Mouse (Mus musculus): ENCODE data around the gene Tubg2.
"Not testable (repeated sequence)": the region's sequence is repeated elsewhere in the genome, so short reads cannot be mapped to it uniquely, and the experiment has no call there.

Tubg2 gene

GRCm38 (mm10) chr11:101138536-101139181 is 17.0 kb upstream of the Tubg2 start:
- CTCF ChIA-PET, result interaction anchor here (0.6 to 0.7 kb wide), 2 partner anchors 9 to 36 kb away, joined by 3 to 4 read pairs; no protein-coding TSS in a partner anchor

DNA sequence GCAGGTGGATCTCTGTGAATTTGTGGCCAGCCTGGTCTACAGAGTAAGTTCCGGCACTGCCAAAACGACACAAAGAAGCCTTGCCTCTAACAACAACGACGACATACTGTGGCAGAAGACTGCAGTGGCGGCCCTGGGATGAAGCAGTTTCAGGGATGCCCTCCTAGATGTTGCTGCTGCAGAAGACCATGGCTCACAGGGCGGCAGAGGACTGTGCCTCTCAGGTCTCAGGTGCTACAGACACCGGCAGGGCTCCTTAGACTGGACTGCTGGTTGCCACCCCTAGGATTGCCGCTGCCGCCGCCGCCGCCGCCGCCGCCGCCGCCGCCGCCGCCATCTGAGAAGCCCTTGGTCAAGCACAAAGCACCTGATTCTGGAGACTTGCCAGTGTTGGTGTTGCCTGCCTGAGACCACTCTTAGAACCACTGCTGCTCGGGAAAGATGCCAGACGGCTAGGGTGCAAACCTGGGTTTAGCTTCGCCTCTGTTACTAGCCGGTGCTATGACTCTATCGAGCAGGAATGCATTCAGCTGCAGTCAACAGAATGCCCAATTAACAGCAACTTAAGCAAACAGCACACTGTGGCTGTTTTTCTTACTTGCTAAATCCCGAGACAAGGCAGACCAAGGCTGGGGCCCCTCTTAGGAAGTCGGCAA is 15.4 kb upstream of the Tubg2 start:
- CTCF ChIA-PET, result no interaction called here

DNA sequence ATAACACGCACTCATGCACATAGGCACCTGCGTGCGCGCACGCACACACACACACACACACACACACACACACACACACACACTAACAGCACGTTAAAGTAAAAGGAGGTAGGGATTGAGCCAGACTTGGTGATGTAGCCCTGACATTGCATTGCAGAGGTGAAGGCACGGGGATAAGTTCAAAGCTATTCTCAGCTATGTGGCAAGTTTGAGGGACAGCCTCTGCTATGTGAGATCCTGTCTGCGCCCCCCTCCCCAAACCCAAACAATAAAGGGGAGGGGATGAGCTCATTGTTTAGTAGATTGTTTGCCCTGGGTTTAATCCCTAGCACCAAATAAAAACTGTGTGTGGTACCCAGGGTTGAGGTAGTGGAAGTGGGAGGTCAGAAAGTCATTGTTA is 14.6 kb upstream of the Tubg2 start:
- CTCF ChIA-PET, result no interaction called here

DNA sequence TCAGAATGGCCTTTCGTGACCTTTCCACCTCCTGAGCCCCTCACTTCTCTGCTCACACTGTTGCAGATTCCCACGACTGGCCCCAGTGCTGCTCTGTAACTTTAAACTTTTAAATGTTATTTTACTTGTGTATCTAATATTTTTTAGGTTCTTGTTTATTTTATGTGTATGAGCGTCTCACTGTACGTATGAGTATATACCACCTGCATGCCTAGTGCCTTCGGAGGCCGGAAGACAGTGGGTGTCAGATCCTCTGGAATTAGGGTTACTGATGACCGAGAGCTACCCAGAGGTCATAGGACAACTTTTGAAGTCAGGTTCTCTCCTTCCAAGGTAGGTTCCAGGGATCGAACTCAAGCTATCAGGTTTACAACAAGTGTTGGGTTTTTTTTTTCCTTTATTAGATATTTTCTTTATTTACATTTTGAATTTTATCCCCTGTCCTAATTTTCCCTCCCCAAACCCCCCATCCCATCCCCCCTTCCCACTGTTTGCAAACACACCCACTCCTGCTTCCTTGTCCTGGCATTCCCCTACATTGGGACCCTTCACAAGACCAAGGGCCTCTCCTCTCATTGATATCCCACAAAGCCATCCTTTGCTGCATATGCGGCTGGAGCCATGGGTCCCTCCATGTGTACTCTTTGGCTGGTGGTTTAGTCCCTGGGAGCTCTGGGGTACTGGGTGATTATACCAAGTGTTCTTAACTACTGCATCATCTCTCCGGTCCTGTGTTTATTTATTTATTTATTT is 13.3 kb upstream of the Tubg2 start:
- CTCF ChIA-PET, result interaction anchor here (0.6 to 0.7 kb wide), 2 partner anchors 40 to 742 kb away, joined by 3 to 4 read pairs; no protein-coding TSS in a partner anchor

DNA sequence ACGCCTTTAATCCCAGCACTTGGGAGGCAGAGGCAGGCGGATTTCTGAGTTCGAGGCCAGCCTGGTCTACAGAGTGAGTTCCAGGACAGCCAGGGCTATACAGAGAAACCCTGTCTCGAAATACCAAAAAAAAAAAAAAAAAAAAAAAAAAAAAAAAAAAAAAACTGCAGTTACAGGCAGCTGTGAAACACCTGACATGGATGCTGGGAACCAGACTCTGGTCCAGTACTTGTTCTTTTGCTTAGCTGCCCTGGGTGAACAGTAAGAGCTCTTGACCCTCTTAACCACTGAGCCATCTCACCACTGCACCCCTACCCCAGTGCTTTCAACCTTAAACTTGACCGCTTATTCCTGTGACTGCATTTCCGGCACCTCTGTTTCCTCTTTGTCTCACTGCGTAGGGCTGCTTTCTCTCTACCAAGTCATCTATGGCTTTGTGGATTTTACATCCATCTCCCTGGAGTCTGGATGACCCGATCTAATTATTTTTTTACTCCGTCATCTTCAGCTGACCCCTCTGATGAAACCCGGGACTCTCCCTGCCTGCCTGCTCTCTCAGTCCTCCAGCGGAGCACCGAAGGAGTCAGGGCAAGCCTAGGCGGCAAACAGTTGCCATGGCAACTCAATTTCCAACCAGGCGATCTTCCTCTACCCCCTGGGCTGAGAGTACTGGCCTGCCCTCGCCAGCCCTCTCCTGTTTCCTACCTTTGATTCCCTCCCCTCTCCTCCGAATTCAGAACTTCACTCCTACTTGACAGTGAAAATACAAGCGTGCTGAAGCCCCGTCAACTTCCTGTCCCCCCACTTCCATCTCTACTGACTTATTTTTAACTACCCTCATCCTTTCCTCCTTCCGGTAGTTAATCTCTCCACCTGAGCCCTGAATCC is 12.1 kb upstream of the Tubg2 start:
- CTCF ChIA-PET, result interaction anchor here (0.6 to 0.7 kb wide), 3 partner anchors 68 to 1102 kb away, joined by 3 to 10 read pairs (median 8); no protein-coding TSS in a partner anchor

DNA sequence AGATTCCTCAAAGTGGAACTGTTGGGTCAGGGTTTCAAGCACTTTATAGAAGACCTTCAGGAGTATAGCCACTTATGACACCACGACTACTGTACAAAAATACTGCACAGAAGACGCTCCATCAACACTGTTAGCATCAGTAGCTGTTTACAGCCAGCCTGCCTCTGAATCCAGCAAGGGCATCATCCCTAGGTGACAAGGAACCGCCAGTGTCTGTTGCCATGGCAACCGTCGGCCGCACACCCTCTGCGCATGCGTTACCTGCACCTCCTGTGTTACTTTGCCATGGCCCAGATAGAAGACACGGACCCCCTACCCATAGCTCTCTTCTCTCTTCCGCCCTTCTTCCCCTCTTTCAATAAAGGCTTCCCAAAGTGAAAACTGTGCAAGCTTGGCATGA is 9.3 kb upstream of the Tubg2 start:
- CTCF ChIA-PET, result no interaction called here

DNA sequence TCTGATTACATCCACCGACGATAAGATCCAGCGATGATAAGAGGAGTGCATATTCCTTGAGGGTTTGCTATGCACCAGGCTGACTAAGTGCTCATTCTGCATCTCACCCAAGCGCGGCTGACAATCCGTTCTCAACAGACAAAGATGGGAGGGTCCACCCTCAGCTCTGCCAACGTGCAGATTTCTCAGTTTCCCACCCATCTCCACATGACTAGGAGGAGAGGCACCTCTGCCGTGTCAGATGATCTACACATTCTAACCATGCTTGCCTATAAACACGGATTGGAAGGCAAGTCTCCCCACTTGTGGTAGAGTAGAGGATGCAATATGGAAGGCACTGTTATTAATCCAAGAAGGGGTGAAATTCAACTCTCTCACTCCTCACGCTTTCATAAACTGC is 7.0 kb upstream of the Tubg2 start:
- CTCF ChIA-PET, result no interaction called here

DNA sequence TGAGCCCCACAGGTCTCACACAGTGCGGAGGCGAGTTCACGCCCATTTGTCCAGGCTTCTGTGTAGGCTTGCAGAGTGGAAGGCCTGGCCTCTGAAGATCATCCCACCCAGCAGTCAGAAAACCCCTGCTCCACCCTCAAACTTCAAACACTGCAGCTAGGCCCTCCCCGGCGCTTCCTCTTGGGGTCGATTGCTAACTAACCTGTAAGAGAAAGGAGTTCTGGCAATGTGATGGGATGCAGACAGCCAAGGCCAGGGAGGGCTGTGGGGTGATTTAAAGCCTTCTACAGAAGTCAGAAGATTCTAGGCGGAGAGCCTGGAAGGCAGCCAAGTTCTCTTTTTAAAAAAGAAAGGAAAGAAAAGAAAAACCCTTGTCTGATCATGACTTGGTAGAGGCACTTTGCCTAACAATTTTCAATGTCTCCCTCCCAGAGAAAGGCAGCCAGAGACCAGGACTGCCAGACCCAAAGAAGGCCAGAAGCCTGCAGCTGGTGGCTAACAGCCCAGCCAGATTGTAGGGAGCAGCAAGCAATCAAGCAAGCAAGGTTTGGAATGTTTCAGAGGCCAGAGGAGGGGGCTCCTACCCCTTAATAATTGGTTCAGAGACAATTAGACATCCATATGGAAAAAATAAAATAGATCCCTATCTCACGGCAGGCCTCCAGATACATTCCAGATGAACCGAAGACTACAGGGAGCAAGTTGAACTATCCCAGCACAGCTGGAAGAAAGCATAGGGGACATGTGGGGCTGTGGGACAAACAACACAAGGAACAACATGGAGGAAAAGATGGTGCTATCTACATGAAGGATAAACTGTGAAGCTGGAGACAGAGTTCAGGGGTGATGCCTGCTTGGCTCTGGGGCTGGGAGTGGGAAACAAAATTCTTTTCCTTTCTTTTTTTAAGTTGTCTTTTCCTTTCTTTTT is 6.3 kb upstream of the Tubg2 start:
- CTCF ChIA-PET, result no interaction called here

DNA sequence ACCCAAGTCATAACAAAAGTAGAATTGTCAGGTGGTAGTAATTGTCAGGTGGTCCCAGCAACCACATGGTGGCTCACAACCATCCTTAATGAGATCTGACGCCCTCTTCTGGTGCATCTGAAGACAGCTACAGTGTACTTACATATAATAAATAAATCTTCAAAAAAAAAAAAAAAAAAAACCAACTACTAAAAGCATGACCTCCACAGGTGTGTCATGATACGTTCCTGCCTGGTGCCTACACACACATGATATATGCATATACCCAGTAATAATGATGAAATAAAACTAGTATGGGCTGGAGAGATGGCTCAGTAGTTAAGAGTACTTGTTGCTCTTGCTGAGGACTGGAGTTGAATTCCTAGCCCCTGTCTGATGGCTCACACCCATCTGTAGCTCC is 4.6 kb upstream of the Tubg2 start:
- CTCF ChIA-PET, result interaction anchor here (0.6 kb wide), 1 partner anchor 31 kb away, joined by 4 read pairs; no protein-coding TSS in a partner anchor

DNA sequence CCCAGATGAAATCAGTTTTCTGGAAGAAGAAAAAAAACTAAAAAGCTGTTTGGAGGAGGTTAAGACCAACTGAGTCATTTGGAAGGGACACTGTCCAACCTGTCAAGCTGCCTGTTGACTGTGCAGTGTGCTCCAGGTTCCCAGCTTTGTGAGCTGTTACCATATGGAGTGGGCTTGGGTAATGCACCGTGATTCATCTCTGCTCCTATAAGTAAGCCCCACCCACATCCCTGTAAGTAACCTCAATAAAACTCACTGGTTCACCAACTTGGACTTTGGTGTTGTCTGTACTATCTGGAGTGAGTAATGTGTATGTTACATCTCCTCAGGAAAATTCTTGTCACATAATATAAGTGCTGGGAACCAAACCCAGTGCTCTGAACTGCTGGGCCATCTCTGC is 2.9 kb upstream of the Tubg2 start:
- CTCF ChIA-PET, result interaction anchor here (0.6 to 1.6 kb wide), 2 partner anchors 14 to 274 kb away, joined by 3 read pairs; no protein-coding TSS in a partner anchor

DNA sequence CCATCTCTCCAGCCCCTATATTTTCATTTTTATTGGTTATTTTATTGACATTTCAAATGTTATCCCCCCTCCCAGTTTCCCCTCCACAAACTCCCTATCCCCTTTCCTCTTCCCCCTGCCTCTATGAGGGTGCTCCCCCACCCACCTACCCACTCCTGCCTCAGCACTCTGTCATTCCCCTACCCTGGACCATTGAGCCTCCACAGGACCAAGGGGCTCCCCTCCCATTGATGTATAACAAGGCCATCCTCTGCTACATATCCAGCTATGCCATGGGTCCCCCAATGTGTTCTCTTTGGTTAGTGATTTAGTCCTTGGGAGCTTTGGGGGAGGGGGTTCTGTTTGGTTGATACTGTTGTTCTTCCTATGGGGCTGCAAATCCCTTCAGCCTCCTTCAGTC is 1.1 kb upstream of the Tubg2 start:
- CTCF ChIA-PET, result interaction anchor here (0.7 kb wide), 1 partner anchor 27 kb away, joined by 21 read pairs; no protein-coding TSS in a partner anchor

GRCm38 (mm10) chr11:101155151-101155550 is 556 bp upstream of the Tubg2 start:
- CTCF ChIA-PET, result interaction anchor here (0.7 kb wide), 1 partner anchor 28 kb away, joined by 21 read pairs; no protein-coding TSS in a partner anchor

DNA sequence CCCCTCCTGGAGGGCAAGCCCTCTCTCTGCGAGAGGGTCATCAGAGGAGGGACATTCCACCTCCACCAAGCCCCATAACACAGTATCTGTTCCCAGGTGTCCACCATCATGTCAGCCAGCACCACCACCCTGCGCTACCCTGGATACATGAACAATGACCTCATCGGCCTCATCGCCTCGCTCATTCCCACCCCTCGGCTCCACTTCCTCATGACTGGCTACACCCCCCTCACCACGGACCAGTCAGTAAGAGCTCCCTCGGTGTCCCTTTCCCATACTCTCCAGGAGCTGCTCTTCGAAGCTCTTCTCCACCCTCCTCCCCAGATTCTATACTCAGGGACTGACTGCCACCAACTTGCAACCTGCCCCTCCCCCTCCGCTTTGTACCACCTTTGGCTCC is 4.4 kb downstream of the Tubg2 start:
- CTCF ChIA-PET, result interaction anchor here (0.5 kb wide), 1 partner anchor 290 kb away, joined by 4 read pairs; no protein-coding TSS in a partner anchor

DNA sequence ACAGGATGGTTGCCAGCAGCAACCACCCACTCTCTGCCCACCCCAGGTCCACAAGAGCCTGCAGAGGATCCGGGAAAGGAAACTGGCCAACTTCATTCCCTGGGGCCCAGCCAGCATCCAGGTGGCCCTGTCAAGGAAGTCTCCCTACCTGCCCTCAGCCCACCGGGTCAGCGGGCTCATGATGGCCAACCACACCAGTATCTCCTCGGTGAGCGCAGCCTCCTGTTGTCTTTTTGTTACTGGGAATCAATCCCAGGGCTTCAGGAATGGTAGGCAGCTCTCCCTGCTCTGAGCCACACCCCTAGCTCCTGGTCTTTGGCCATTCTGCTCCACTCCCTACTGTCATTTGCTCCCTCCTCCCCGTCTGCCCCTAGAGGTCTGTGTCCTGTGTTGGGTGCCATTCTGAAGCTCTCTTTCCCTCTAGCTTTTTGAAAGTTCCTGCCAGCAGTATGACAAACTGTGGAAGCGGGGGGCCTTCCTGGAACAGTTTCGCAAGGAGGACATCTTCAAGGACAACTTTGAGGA is 5.3 kb downstream of the Tubg2 start:
- CTCF ChIA-PET, result not testable (repeated sequence)

DNA sequence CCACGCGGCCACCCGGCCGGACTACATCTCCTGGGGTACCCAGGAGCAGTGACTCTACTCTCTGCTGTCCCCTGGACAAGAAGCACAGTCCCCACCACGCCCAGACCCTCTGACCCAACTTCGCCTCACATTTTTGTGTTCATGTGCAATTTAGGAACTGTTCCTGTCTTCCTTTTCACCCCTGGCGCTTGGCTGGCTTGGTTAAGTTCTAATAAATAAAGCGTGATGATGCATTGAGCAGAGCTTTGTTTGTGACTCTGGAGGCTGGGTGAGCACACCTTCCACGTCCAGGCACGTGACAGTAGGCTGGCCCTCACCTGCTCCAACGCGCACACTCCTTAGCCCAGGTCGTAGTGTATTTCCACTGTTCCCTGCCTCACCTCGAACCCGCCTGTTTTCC is 5.8 kb downstream of the Tubg2 start:
- CTCF ChIA-PET, result interaction anchor here (0.6 kb wide), 1 partner anchor 24 kb away, joined by 3 read pairs; no protein-coding TSS in a partner anchor

DNA sequence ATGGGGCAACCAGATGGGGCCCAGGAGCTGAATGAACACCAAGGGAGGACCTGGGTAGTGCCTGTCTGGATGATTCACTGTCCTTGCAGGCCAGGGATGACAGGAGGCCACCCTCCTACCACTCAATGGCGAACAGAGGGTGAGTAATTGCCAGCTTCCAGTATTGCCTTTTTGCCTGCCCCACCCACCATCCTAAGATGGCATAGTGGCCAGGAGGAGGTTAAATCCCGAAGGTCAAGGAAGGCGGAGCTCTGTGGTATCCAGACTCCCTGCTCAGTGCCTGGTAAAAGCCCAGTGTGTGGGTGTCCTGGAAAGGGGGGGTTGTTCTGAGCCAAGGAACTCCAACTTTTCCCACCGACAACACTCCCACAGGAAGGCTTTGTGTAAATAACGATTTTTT is 6.6 kb downstream of the Tubg2 start:
- CTCF ChIA-PET, result interaction anchor here (0.6 kb wide), 1 partner anchor 23 kb away, joined by 3 read pairs; no protein-coding TSS in a partner anchor

- CTCF ChIA-PET, result no interaction called here
These were observed 7.1 kb downstream of the Tubg2 start for GRCm38 (mm10) chr11:101162772-101163171.

DNA sequence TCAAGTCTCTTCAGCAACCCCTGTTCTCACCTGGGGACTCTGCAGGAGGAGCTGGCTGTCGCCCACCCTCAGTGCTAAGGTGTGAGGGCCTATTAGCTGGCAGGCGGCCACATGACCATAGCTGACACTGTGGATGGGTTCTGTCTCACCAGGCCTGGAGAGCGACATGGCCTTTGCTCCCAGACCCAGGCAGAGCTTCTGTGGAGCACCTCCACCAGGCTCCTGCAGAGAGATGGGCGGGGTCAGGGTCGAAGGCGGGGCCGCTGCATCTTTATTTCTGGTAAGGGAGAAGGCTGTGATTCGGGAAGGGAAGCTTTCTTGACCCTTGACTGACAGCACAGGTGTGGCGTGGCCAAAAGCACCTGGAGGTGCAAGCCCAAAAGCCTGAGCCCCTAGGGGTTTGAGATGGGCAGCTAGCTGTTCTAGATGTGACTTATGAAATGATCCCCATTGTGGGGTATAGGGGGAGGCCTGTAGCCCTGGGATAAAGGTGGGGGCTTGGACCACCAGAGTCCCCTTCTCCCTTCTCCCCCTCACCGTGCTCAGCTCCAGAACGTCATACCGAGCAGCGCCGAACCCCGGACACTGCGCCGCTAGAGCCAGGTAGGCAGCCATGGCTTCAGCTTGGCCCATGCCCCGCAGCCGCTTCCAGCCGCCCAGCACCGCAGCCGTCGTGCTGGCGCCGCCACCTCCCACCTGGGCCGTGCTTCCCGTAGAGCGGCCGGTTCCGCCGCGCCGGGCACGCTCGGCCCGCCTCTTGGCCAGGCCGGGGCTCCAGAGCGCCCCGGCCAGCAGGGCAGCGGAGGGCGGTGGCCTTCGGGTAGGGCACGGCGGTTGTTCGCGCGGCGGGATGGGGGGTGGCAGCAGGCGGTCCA is 8.0 kb downstream of the Tubg2 start:
- CTCF ChIA-PET, result interaction anchor here (1.1 kb wide), 1 partner anchor 12 kb away, joined by 3 read pairs; no protein-coding TSS in a partner anchor

DNA sequence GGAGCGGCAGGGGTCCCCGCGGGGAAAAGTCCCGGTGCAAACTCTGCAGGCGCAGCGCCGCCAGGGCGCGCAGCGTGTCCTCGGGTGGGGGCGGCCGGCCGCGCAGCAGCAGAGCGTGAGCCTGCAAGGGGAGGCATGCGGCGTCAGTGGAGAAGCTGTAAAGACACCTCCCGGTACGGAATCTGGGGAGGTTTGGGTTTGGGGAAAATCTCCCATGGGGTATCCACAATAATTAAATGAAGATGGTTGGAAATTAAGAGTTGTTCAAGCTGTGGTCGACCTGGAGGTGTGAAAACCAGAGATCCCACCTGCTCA is 8.6 kb downstream of the Tubg2 start:
- CTCF ChIA-PET, result interaction anchor here (1.1 kb wide), 1 partner anchor 12 kb away, joined by 3 read pairs; no protein-coding TSS in a partner anchor

Data from spleen, embryonic (tissue).